Mouse (Mus musculus) spleen, postnatal 10 days (tissue): Measurements from ENCODE around the gene Ssr3.

Experiments used
- DNase-seq, 2 experiments: peaks; one replicate each; pipeline ENCODE4 v3.0.0; 2021 to 2022; ENCODE audit warnings: low spot score in 2 of 2

Gene Ssr3

GRCm38 (mm10) chr3:65374729-65375128 lies 17.7 kb downstream of the Ssr3 start:
- no peak for DNase-seq

GRCm38 (mm10) chr3:65373594-65374182 lies 18.7 kb downstream of the Ssr3 start:
- no peak for DNase-seq

DNA sequence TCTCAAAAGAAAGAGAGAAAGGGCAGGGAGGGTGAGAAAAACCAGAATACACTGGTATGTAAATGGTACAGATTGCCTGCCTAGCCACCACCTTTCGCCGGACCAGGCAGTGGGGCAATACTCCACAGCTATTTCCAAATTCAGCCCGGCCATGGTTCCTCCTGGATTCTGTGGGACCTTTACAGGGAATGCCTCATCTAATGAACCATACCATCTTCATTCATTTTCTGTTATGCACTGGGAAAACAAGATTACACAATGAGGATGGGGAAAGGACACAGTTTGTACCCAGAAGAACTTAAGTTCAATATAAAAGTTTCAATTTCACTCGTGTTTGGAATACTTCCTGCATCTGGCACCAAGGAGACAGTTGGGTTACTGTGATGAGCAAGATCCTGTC lies 19.9 kb downstream of the Ssr3 start:
- DNase-seq = no peak

DNA sequence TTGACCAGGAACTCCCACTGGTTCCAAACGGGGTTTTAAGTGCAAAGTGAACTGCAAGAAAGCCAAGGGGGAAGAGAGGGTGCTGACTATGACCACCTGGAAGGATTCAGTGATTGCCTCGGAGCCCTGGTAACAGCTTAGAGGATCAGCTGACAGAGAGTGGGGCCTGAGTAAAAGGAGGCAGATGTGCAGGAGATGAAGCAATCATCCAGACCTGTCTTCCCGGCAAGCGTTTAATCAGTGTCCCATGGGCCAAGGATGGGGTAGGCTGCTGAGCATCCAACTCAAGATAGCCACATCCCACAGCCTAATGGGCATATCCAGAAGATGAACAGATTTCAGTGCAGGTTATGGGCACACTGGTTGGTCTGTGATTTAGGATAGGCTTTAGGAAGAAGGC lies 24.5 kb downstream of the Ssr3 start:
- DNase-seq = no peak

GRCm38 (mm10) chr3:65365921-65366710 lies 26.3 kb downstream of the Ssr3 start:
- DNase-seq = no peak

DNA sequence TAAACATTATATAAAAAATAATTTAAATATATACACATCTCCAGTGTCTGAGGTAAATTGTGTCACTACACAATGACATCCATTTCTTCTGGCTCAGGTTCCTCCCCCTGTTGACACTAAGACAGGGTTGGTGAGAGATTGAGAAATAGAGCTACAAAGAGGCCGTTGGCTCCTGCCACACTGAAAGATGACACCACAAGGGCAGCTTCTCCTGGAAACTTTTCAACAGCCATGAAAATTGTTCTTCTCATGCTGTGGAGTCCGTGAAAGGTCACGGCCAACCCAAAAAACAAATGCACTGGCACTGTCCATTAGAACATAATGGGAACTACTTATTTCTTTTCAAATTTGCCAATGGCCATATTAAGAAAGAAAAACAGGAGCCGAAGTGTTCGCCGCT lies 27.2 kb downstream of the Ssr3 start:
- DNase-seq = no peak

DNA sequence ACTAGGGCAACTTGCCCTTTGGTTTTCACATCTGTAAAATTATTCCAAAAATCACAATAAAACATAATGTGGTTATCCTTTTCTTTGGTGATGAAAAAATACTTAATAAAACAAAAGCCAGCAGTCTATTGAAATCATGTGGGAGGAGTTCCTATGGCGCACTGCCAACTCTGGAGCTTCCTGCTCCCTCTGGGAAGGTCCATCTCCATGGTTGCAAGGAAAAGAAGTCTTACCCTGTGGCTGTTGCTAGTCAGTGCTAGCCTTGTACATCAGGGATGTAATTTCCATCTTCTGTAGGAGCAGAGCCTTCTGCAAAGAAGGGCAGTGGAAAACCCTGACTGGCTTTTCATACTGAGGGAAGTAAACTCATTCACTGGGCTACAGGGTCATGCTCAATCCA lies 29.0 kb downstream of the Ssr3 start:
- DNase-seq = no peak

GRCm38 (mm10) chr3:65360163-65360969 lies 32.1 kb downstream of the Ssr3 start:
- no peak for DNase-seq

DNA sequence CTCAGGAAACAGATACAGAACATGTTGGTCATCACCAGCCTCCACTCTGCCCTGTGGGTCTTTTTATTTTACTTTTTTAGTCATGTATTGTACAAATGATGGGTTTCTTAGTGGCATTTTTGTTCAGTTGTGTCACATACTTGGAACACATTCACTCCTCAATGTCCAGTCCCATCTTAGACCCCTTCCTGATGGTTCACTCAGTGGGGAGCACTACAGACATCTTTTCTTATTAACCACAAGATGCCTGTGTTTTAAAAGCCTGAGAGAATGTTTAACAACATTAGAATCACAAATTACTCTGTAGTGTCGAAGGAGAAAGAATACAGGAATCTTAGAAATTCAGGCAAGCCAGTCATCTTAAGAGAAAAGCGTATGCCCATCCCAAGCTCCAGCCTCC lies 33.6 kb downstream of the Ssr3 start:
- no peak for DNase-seq

DNA sequence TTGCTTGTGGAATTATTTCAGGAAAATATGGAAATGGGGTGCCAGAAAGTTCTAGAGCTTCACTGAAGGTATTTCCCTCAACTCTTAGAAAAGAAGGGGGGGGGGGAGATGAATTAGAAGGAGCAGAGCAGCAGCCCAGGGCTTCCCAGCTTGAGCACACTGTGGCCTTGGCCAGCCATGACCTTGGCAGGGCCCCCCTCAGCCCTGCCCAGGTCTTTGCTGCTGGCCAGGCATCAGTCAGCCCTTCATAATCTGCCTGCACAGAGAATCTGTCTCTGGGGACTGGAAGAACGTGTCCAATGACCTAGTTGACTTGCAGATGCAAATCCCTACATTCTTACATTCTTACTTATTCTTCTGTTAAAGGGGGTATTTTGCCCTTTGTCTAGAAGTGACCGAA lies 34.1 kb downstream of the Ssr3 start:
- DNase-seq = no peak

DNA sequence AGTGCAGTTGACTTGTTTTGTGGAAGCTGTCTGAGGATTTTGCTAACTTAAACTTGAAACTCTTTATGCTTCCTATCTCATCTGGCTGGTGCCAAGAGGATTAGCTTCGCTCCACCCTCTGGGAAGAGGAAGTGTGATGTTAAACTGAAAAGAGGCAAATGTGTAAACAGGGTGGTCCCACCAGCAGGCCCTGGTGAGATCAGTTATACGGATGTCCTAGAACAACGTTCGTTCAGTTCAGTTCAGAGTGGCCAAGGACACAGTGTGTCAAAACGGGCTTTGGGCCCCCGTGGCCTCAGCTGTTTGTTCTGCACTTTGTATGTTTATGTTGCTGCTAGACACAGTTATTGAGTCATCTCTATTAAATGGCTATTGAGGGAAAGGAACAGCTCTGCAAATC lies 36.9 kb downstream of the Ssr3 start:
- no peak for DNase-seq

DNA sequence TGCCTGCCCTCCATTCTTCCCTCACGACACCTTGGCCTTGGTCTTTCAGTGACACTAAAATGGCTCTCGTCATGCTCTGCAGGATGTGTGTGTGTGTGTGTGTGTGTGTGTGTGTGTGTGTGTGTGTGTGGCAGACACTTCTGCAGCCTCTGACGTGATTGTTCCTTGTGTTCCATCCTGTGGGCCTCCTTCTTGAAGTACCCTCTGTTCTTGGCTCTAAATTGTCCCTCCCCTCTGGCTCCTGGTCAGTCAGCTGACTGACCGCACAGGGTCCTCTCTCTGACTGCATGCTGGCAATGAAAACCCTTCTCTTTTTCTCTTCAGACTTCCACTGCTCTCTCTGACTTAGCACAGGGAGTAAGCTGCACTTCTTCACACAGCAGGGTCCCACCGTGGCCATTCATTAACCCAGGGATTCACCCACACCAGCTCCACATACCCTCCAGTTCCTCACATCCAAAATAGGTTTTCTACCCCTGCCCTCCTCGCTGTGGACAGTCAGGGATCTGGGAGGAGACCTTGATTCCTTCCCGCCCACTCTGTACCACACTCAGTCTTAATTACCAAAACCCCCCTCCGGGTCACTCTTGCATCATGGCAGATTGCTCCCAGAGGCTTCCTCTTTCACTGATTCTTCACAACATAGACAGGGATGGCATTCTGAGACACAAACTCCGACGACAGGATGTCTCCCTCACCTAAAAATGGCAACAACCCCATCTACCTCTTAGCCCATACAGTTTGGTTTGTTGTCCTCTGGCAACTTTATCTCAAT lies 39.0 kb downstream of the Ssr3 start:
- no peak for DNase-seq

DNA sequence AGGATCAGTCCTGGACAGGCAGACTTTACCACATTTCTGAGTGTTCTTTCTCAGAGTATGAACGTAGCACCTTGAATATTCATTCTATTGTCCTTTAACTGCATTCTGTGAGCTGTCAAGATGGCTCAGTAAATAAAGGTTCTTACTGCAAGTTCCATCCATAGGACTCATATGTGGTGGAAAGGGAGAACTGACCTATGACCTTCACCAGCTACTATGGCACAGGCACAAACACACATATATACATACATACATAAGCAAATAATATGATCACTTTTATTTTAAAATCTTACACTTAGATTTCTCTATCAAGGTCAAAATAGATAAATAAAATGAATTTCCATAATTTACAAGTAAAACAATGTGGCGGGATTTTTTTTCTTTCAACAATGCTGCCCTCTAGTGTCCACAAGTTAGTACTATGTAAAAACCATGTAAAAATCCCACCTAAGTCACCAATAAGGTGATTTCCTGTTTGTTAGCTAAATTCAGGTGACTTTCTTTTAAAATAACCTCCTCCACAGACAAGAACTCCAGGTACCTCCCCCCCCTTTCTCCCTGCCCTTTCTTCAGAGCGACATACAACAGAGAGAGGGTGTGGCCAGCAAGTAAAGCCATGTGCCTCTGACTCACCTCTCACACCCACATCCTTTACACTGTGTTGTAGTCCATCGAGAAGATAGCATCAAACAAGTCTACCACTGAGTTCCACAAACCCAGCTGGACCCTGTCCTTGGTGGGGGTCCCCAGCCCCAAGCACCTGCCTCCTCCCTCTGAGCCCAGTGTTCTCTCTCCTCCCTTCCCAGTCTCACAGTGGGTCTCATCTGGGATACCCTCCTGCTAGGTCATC lies 39.9 kb downstream of the Ssr3 start:
- DNase-seq = no peak

DNA sequence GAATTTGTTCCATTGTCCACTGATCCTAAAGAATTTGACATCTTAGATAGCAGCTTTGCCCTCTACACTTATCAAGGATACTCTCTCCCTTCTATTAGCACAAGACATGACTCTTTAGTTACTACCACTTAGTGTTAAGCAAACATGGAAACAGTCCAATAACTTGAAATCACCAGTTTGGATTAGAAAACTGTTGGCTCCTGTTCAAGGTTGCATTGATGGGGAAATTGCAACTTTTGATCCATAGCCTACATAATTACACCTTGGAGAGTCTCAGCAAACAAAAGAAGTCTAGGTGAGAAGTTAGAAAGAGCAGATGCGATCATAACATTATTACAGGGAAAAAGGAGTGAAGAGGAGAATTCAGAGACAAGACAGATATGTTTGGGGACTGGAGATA lies 46.2 kb downstream of the Ssr3 start:
- no peak for DNase-seq

- DNase-seq = no peak
Observed at GRCm38 (mm10) chr3:65340173-65340951, 52.1 kb downstream of the Ssr3 start.

DNA sequence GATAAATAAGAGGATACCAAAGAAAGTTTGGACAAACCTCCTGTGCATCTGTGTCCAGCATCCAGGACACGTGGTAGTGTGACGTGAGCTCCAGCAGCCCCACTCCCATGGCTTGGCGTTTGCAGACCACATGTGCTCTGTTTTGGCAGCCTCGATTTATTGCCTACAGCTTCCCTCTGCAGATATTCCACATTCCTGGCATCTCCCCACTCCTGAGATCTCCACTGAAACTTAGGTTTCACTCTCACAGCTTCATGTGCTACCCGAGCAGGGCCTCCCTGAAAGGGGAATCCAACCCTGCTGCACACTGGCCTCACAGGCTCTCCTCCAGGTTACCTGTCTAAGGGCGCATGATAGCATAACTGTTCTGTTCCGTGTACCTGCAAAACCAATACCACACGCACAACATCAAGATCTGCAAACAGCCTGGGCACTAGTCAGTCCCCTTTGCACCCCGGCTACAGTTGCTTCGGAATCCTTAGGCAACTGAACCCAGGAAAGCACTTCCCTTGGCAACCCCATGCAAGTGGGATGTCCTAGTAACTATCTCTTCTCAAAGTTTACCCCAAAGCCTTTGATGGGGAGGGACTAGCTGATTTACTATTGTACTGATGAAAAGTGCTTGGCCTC lies 54.5 kb downstream of the Ssr3 start:
- no peak for DNase-seq
